ENCODE assay signal across 9 mouse cellular contexts in genomic region chr9:33095654-33096053, GRCm38 (mm10).
DNase-seq lines count a peak whose midpoint lies in the region; ATAC-seq and TF ChIP-seq lines count a peak whose summit lies in the region.
"Had no signal": no experiment of that assay in that cellular context is flagged by ENCODE, and none has a peak within 500 bp of the region (broad histone marks: within the 10 kb centered on the region; RNA-seq: fewer than 3 reads in every experiment).

No protein-coding gene starts in this region.

- intact Hi-C loops in left cerebral cortex, postnatal 4 days (cut with DNase I), result loop anchor here (5.0 to 10.0 kb wide), 3 partner anchors 149 to 688 kb away; no protein-coding TSS in a partner anchor

- no peaks in the 10 kb centered on the region for H3K27me3 ChIP-seq in kidney, adult 2 months (replicated peaks; ENCODE audit: control insufficient read depth, insufficient read depth, low read length)
- H3K27me3 ChIP-seq in kidney, embryonic 15.5 days, result no peaks in the 10 kb centered on the region
- 0 out of 2 replicates have a peak, but pooled peaks cover 5% of the 10 kb centered on the region for H3K27me3 ChIP-seq in forebrain, embryonic 12.5 days
- H3K27me3 ChIP-seq: embryonic facial prominence, embryonic 12.5 days had no signal

- no peaks in the 10 kb centered on the region for H3K4me1 ChIP-seq in kidney, adult 2 months (ENCODE audit: control insufficient read depth, insufficient read depth, low read length)
- H3K4me1 ChIP-seq in kidney, embryonic 15.5 days, result no peaks in the 10 kb centered on the region
- no peaks in the 10 kb centered on the region for H3K4me1 ChIP-seq in forebrain, embryonic 12.5 days
- H3K4me1 ChIP-seq: embryonic facial prominence, embryonic 12.5 days had no signal

- no peak overlapping the region for H3K9ac ChIP-seq in kidney, embryonic 15.5 days
- H3K9ac ChIP-seq in forebrain, embryonic 12.5 days, result no peak overlapping the region
- H3K9ac ChIP-seq: embryonic facial prominence, embryonic 12.5 days had no signal

- no peak for ATAC-seq in kidney, embryonic 15.5 days (replicated peaks; ENCODE audit: low FRiP score)
- peak; percentile 53; the same call in 1 of the 2 replicates for ATAC-seq in forebrain, embryonic 12.5 days (ENCODE audit: low FRiP score)
- peak; percentile 76; the same call in 1 of the 2 replicates for ATAC-seq in neutrophil, adult 5-6 weeks (ENCODE audit: extremely low read depth, insufficient number of reproducible peaks, low FRiP score, poor library complexity, severe bottlenecking)

- peak; percentile 36; the same call in 1 of the 2 replicates for TF ChIP-seq CTCF in kidney, adult 2 months (conservative IDR thresholded peaks at IDR 0.05; ENCODE audit: insufficient read depth, insufficient read length, low read depth, low read length)

- H3K4me3 ChIP-seq in kidney, adult 2 months (ENCODE audit: insufficient read depth, low read depth, low read length), result no peak overlapping the region
- no peak overlapping the region for H3K4me3 ChIP-seq in kidney, embryonic 15.5 days (replicated peaks)
- H3K4me3 ChIP-seq in forebrain, embryonic 12.5 days (replicated peaks), result no peak overlapping the region
- H3K4me3 ChIP-seq: embryonic facial prominence, embryonic 12.5 days had no signal

- H3K36me3 ChIP-seq in kidney, adult 2 months (ENCODE audit: control insufficient read depth, insufficient read depth, low read length), result no peaks in the 10 kb centered on the region
- H3K36me3 ChIP-seq in kidney, embryonic 15.5 days, result no peaks in the 10 kb centered on the region
- H3K36me3 ChIP-seq in forebrain, embryonic 12.5 days (replicated peaks), result no peaks in the 10 kb centered on the region
- H3K36me3 ChIP-seq: embryonic facial prominence, embryonic 12.5 days had no signal

- no peaks in the 10 kb centered on the region for H3K9me3 ChIP-seq in kidney, embryonic 15.5 days (replicated peaks)
- H3K9me3 ChIP-seq in forebrain, embryonic 12.5 days, result no peaks in the 10 kb centered on the region
- H3K9me3 ChIP-seq: embryonic facial prominence, embryonic 12.5 days had no signal

- H3K4me2 ChIP-seq in kidney, embryonic 15.5 days, result no peak overlapping the region
- H3K4me2 ChIP-seq in forebrain, embryonic 12.5 days, result no peak overlapping the region
- H3K4me2 ChIP-seq: embryonic facial prominence, embryonic 12.5 days had no signal

- H3K27ac ChIP-seq in kidney, adult 2 months (ENCODE audit: insufficient read depth, low read depth, low read length), result no peak overlapping the region
- H3K27ac ChIP-seq in kidney, embryonic 15.5 days, result no peak overlapping the region
- H3K27ac ChIP-seq in forebrain, embryonic 12.5 days, result no peak overlapping the region
- H3K27ac ChIP-seq: embryonic facial prominence, embryonic 12.5 days had no signal

- under 1% methylated on average over 3 of the region's 3 CpGs for WGBS in kidney, adult 2 months
- WGBS in kidney, embryonic 15.5 days, result 1% methylated on average over 3 of the region's 3 CpGs
- 1% methylated on average over 3 of the region's 3 CpGs for WGBS in forebrain, embryonic 12.5 days

- no peak for TF ChIP-seq POLR2A in kidney, adult 2 months (IDR thresholded peaks at IDR 0.05; ENCODE audit: low read depth, low read length)

- DNase-seq in kidney, adult 2 months, result peak; percentile 80
- DNase-seq in adrenal gland, postnatal 25 days, result peak; percentile 59
- peak; percentile 90 for DNase-seq in induced T-regulatory cell, adult 2 months (ENCODE audit: low read depth)
- peak; percentile 67 for DNase-seq in left cerebral cortex, postnatal 4 days
- peak; percentile 48 to 80 for DNase-seq in thymus, postnatal 10 days (ENCODE audit: low spot score in 2 of 2)
